Mouse (Mus musculus) liver, embryonic 14.5 days (tissue): ENCODE results near the gene Pam16. TPM values are rescaled to one million over a fixed set of nuclear protein-coding genes. Genes with fewer than 3 reads are reported as not detected.
A peak's percentile ranks its signal among the peaks of the same experiment; 100 is the strongest.

Source experiments
- ATAC-seq: fragments of 200-750 bp; cut with Nextera tagmentation; 2 replicates; pipeline ENCODE4 v1.8.0; 2017; ENCODE audit warnings: moderate number of reproducible peaks, mild to moderate bottlenecking, moderate library complexity; ENCODE audit not compliant: insufficient read depth
- DNase-seq, 3 experiments: peaks; one replicate each; pipeline ENCODE4 v3.0.0-alpha.2; 2012 to 2013; ENCODE audit warnings: low read depth in 3 of 3, low spot score in 3 of 3
- H3K27ac ChIP-seq: fragments of 300-500 bp; sonication (generic); 2 replicates; pipeline ENCODE4 v1.5.1; 2014; ENCODE audit warnings: moderate library complexity, mild to moderate bottlenecking, control low read depth, inconsistent platforms
- H3K27me3 ChIP-seq: fragments of 300-500 bp; sonication (generic); 2 replicates; pipeline ENCODE4 v1.6.1; 2014; ENCODE audit warnings: mild to moderate bottlenecking, low read length, moderate library complexity; ENCODE audit not compliant: control insufficient read depth, insufficient read depth
- H3K36me3 ChIP-seq: fragments of 300-500 bp; sonication (generic); replicated peaks from 2 replicates; pipeline ENCODE4 v1.6.1; 2014; ENCODE audit warnings: low read depth; ENCODE audit not compliant: control insufficient read depth, insufficient read depth
- H3K4me1 ChIP-seq, 2 experiments: fragments of 200-500 bp in 1 of 2; fragments of 300-500 bp in 1 of 2; sonication (generic) in 1 of 2; replicated peaks; 2 replicates each; pipeline ENCODE4 v1.6.1; 2012 to 2014; ENCODE audit warnings: antibody characterized with exemption in 1 of 2, inconsistent platforms in 1 of 2, low read length in 1 of 2; ENCODE audit not compliant: control insufficient read depth in 2 of 2, insufficient read depth in 2 of 2
- H3K4me2 ChIP-seq: fragments of 300-500 bp; sonication (generic); 2 replicates; pipeline ENCODE4 v1.6.1; 2014; ENCODE audit warnings: low read depth, mild to moderate bottlenecking, control low read depth, moderate library complexity
- H3K4me3 ChIP-seq, 2 experiments: fragments of 200-500 bp in 1 of 2; fragments of 300-500 bp in 1 of 2; sonication (generic) in 1 of 2; 2 replicates each; pipeline ENCODE4 v1.5.1; 2012 to 2014; ENCODE audit warnings: low read depth in 2 of 2, low read length in 2 of 2, mild to moderate bottlenecking in 2 of 2, control low read depth in 1 of 2, inconsistent platforms in 1 of 2, moderate library complexity in 1 of 2; ENCODE audit not compliant: insufficient read depth in 1 of 2
- H3K9ac ChIP-seq: fragments of 300-500 bp; sonication (generic); replicated peaks from 2 replicates; pipeline ENCODE4 v1.6.1; 2014; ENCODE audit warnings: mild to moderate bottlenecking, control low read depth, moderate library complexity
- H3K9me3 ChIP-seq: fragments of 300-500 bp; sonication (generic); 2 replicates; pipeline ENCODE4 v1.6.1; 2016; ENCODE audit warnings: low read length, mixed read lengths; ENCODE audit not compliant: control insufficient read depth
- CTCF ChIP-seq: IDR thresholded peaks from 2 replicates; pipeline ENCODE4 v1.5.1; 2016; ENCODE audit warnings: antibody characterized with exemption, low read depth, control low read depth
- EP300 ChIP-seq: IDR thresholded peaks from 2 replicates; pipeline ENCODE4 v1.6.1; 2016; ENCODE audit warnings: antibody characterized with exemption, low read depth
- WGBS: fragments of 180-500 bp; shearing (Covaris S2); extraction: QIAGEN DNeasy Blood & Tissue Kit; methylation state at CpG from one replicate; pipeline ENCODE4 v1.1.7; 2014; ENCODE audit not compliant: insufficient replicate concordance; 5-methylcytosine and 5-hydroxymethylcytosine counted together
- polyA plus RNA-seq, 2 experiments: library from polyadenylated mRNA; depleted of rRNA in 1 of 2; stranded (reverse) in 1 of 2; unstranded in 1 of 2; fragments of >200 nt; fragmentation: Nextera tagmentation in 1 of 2; extraction: Ambion mirVana in 1 of 2; gene quantifications; 2 replicates each; pipeline versions ENCODE4 v1.2.1 to v1.2.3; 2012 to 2014

The Pam16 gene
- polyA plus RNA-seq, 2 experiments: 41.3 to 64.4 TPM

DNA sequence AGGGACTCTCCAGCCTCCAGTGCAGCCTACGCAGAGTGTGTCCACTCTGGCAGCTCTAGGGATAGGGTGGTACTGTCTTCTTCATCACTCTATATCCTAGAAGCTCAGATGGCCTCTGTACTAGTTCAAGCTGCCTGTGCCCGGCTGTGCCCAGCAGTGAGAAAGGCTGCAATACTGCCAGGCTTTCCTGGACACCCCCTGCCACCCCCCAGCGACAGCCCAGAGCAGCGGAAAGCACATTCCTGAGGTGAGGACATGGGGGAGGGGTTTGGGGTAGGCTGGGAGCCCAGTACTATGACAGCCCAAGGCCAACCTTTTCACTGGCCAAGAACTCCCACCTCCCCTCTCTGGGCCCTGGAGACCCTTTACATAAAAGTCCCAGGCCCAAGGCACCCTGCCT, 11.0 kb upstream of the Pam16 start:
- TF ChIP-seq EP300 (no peak), CTCF (no peak)
- H3K27me3 ChIP-seq: no peaks in the 10 kb centered on the region
- no peaks in the 10 kb centered on the region for H3K9me3 ChIP-seq
- H3K36me3 ChIP-seq: no peaks in the 10 kb centered on the region
- H3K4me1 ChIP-seq: peaks cover 10 to 16% of the 10 kb centered on the region in 2 experiments
- H3K4me3 ChIP-seq: no peak overlapping the region
- ATAC-seq (no peak), DNase-seq (no peak)
- 82% methylated on average over 4 of the region's 4 CpGs for WGBS
- H3K4me2 ChIP-seq: no peak overlapping the region
- H3K9ac ChIP-seq: no peak overlapping the region
- H3K27ac ChIP-seq: no peak overlapping the region

DNA sequence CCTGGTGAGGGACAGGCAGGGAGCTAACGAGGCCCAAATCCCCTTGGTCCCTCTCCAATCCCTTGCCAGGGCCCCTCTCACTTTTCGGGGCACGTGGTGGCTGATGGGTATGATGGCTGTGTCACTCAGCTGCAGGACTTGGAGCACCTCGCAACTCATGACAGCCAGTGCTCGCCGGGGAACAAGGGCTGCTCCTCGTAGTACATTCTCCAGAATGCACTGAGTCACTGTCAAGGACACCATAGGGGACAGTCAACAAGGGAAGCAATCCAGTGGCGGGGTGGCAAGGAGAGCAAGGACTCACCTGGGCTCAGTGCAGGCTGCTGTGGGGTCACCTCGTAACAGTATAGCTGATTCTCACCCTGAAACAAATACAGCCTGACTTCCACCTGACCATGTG, 9.9 kb upstream of the Pam16 start:
- no peak overlapping the region for H3K27ac ChIP-seq
- TF ChIP-seq EP300 (no peak), CTCF (no peak)
- H3K27me3 ChIP-seq: no peaks in the 10 kb centered on the region
- no peaks in the 10 kb centered on the region for H3K9me3 ChIP-seq
- no peak overlapping the region for H3K4me3 ChIP-seq
- peaks cover 4 to 10% of the 10 kb centered on the region in 2 experiments for H3K4me1 ChIP-seq
- H3K4me2 ChIP-seq: no peak overlapping the region
- 75% methylated on average over 9 of the region's 9 CpGs for WGBS
- DNase-seq (no peak), ATAC-seq (no peak)
- no peaks in the 10 kb centered on the region for H3K36me3 ChIP-seq
- no peak overlapping the region for H3K9ac ChIP-seq

DNA sequence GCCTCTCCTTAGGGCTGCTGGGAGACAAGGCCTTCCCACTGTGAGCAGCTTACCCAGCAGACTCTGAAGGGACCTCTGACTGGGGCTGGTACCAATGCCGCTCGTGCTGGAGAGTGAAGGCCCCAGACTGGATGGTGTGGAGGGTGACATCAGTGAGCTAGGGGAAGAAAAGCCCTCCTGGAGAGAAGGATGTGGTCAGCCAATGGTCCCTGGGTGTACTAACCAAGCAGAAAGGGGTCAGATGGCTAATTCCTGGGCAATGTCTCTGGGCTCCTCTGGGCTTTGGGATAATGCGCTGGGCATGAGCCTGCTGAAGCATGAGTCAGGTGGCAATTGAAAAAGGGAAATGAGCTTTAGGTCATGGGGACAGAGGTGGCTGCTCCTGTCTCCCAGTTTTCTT, 8.9 kb upstream of the Pam16 start:
- WGBS: 89% methylated on average over 3 of the region's 3 CpGs
- Histone ChIP-seq H3K4me2 (no peak overlapping the region), H3K27ac (no peak overlapping the region), H3K27me3 (no peaks in the 10 kb centered on the region), H3K9ac (no peak overlapping the region), H3K36me3 (no peaks in the 10 kb centered on the region), H3K4me1 (peaks cover 4 to 7% of the 10 kb centered on the region in 2 experiments), H3K9me3 (no peaks in the 10 kb centered on the region), H3K4me3 (no peak overlapping the region)
- DNase-seq: no peak
- ATAC-seq: no peak
- TF ChIP-seq CTCF (no peak), EP300 (no peak)

DNA sequence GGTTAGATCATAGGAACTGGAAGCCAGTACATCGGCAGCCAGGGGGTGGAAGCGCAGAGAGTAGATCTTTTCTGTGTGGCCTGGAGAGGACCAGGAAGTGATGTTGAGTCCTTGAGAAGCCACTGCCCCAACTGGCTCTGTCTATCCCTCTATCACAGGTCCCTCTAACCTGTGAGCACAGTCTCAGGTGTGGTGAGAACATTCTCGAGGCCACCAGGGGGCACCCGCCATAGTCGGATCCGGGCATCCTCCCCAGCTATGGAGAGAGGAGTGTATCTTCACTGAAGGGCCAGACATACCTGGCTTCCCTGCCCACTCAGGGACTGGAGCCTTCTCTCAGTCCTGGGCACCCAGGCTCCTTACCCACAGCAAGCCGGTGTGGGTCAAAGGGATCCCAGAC, 7.3 kb upstream of the Pam16 start:
- 50% methylated on average over 7 of the region's 7 CpGs for WGBS
- Histone ChIP-seq H3K4me3 (no peak overlapping the region), H3K9ac (no peak overlapping the region), H3K9me3 (no peaks in the 10 kb centered on the region), H3K27me3 (no peaks in the 10 kb centered on the region), H3K4me2 (no peak overlapping the region), H3K36me3 (no peaks in the 10 kb centered on the region), H3K4me1 (peaks cover 4 to 7% of the 10 kb centered on the region in 2 experiments), H3K27ac (no peak overlapping the region)
- TF ChIP-seq EP300 (no peak), CTCF (peak; percentile 68)
- no peak for DNase-seq
- ATAC-seq: no peak

DNA sequence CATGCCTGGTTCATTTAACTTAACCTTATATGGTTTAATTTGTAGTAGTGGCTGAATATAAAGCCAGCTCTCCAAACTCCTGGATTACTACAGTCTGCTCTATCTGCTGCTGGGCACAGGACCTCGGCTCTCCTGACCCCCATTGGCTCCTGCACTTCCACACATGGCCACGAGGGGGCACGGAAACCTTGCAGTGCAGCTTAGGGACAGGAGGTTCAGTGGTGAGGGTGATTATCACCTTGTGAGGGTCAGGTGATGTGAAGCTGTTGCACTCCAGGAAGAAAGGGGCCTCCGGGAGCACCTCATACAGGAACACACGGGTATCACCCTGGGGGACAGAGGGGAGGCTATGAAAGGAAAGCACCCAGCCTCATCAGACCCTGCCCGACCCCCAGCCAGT, 5.2 kb upstream of the Pam16 start:
- no peaks in the 10 kb centered on the region for H3K36me3 ChIP-seq
- no peak overlapping the region for H3K27ac ChIP-seq
- H3K4me2 ChIP-seq: no peak overlapping the region
- no peak overlapping the region for H3K4me3 ChIP-seq
- WGBS: 18% methylated on average over 6 of the region's 6 CpGs
- H3K27me3 ChIP-seq: no peaks in the 10 kb centered on the region
- TF ChIP-seq EP300: no peak
- TF ChIP-seq CTCF: peak; percentile 100
- H3K9ac ChIP-seq: no peak overlapping the region
- ATAC-seq (0 out of 2 replicates have a peak, but pooled peaks have one; percentile 46), DNase-seq (peak in 2 of 3 experiments; percentile 48 to 53)
- H3K4me1 ChIP-seq: peaks cover 2% of the 10 kb centered on the region in 2 experiments; a peak in 2 of 4 replicates
- no peaks in the 10 kb centered on the region for H3K9me3 ChIP-seq
